Mouse (Mus musculus) C2C12 (cell line): ENCODE results near the gene Rims4.

Experiments
- CEBPB ChIP-seq: IDR thresholded peaks from one replicate; pipeline ENCODE4 v1.6.1; 2011; ENCODE audit warnings: low read depth, mild to moderate bottlenecking, control low read depth, moderate library complexity
- CTCF ChIP-seq: IDR thresholded peaks from one replicate; pipeline ENCODE4 v1.5.1; 2011; ENCODE audit not compliant: control insufficient read depth, insufficient read depth, insufficient read length
- MAX ChIP-seq: IDR thresholded peaks from one replicate; pipeline ENCODE4 v1.6.1; 2011; ENCODE audit warnings: mild to moderate bottlenecking, control low read depth
- MYOD1 ChIP-seq: IDR thresholded peaks from one replicate; pipeline ENCODE4 v1.6.1; 2011; ENCODE audit warnings: low read depth; ENCODE audit not compliant: control insufficient read depth, insufficient read length
- MYOG ChIP-seq: IDR thresholded peaks from one replicate; pipeline ENCODE4 v1.6.1; 2011; ENCODE audit not compliant: control insufficient read depth, insufficient read length; ENCODE audit errors: extremely low read depth
- USF1 ChIP-seq: IDR thresholded peaks from one replicate; pipeline ENCODE4 v1.6.1; 2011; ENCODE audit warnings: low read depth, mild to moderate bottlenecking, control low read depth, moderate library complexity

GRCm38 (mm10) chr2:163902448-163902847, 16.0 kb downstream of the Rims4 start:
- TF ChIP-seq MAX: no peak
- no peak for TF ChIP-seq CTCF
- no peak for TF ChIP-seq USF1
- TF ChIP-seq CEBPB: no peak
- TF ChIP-seq MYOD1: no peak
- no peak for TF ChIP-seq MYOG
